Mouse (Mus musculus) liver, postnatal 0 days (tissue): Measurements from ENCODE around the gene Mcm3. TPM values are rescaled to one million over a fixed set of nuclear protein-coding genes. Genes with fewer than 3 reads are reported as not detected.

Source experiments
- ATAC-seq: fragments of 200-750 bp; cut with Nextera tagmentation; 2 replicates; pipeline ENCODE4 v1.8.0; 2017; ENCODE audit warnings: mild to moderate bottlenecking, moderate library complexity
- DNase-seq: peaks from one replicate; pipeline ENCODE4 v3.0.0-alpha.2; 2016
- H3K27ac ChIP-seq: fragments of 300-500 bp; sonication (generic); 2 replicates; pipeline ENCODE4 v1.5.1; 2014; ENCODE audit warnings: antibody characterized with exemption, moderate library complexity, mild to moderate bottlenecking, low read depth
- H3K27me3 ChIP-seq: fragments of 300-500 bp; sonication (generic); 2 replicates; pipeline ENCODE4 v1.6.1; 2014; ENCODE audit warnings: low read length, control low read depth, mixed read lengths; ENCODE audit not compliant: insufficient read depth
- H3K36me3 ChIP-seq: fragments of 300-500 bp; sonication (generic); replicated peaks from 2 replicates; pipeline ENCODE4 v1.6.1; 2014; ENCODE audit warnings: mild to moderate bottlenecking, control low read depth, low read length, moderate library complexity, mixed read lengths; ENCODE audit not compliant: insufficient read depth
- H3K4me1 ChIP-seq: fragments of 300-500 bp; sonication (generic); 2 replicates; pipeline ENCODE4 v1.6.1; 2014; ENCODE audit warnings: antibody characterized with exemption, mild to moderate bottlenecking, control low read depth; ENCODE audit not compliant: insufficient read depth
- H3K4me2 ChIP-seq: fragments of 300-500 bp; sonication (generic); 2 replicates; pipeline ENCODE4 v1.6.1; 2014; ENCODE audit warnings: low read depth, mild to moderate bottlenecking, low read length, moderate library complexity, mixed read lengths
- H3K4me3 ChIP-seq: fragments of 300-500 bp; sonication (generic); 2 replicates; pipeline ENCODE4 v1.5.1; 2014; ENCODE audit warnings: low read depth, low read length
- H3K9ac ChIP-seq: fragments of 300-500 bp; sonication (generic); replicated peaks from 2 replicates; pipeline ENCODE4 v1.6.1; 2014; ENCODE audit warnings: mild to moderate bottlenecking, moderate library complexity
- H3K9me3 ChIP-seq: fragments of 300-500 bp; sonication (generic); 2 replicates; pipeline ENCODE4 v1.6.1; 2016; ENCODE audit warnings: mild to moderate bottlenecking, control low read depth, low read length, mixed read lengths
- CTCF ChIP-seq: sonication (generic); IDR thresholded peaks from 2 replicates; pipeline ENCODE4 v1.5.1; 2016; ENCODE audit warnings: antibody characterized with exemption, low read depth
- EP300 ChIP-seq: IDR thresholded peaks from 2 replicates; pipeline ENCODE4 v1.6.1; 2016; ENCODE audit warnings: antibody characterized with exemption, low read depth, mild to moderate bottlenecking
- WGBS: fragments of 180-500 bp; shearing (Covaris S2); extraction: QIAGEN DNeasy Blood & Tissue Kit; methylation state at CpG from one replicate; pipeline ENCODE4 v1.1.7; 2014; ENCODE audit not compliant: insufficient replicate concordance; 5-methylcytosine and 5-hydroxymethylcytosine counted together
- polyA plus RNA-seq: library from polyadenylated mRNA; unstranded; fragments of >200 nt; fragmentation: Nextera tagmentation; extraction: Ambion mirVana; gene quantifications from 2 replicates; pipeline ENCODE4 v1.2.1, GENCODE M21; 2015

Gene Mcm3
- polyA plus RNA-seq, 1 experiment from 2014 or later = 55.3 TPM

GRCm38 (mm10) chr1:20828061-20828460, 7.9 kb upstream of the Mcm3 start:
- Histone ChIP-seq H3K4me2 (no peak overlapping the region), H3K9me3 (no peaks in the 10 kb centered on the region), H3K4me3 (no peak overlapping the region), H3K27ac (no peak overlapping the region), H3K27me3 (no peaks in the 10 kb centered on the region), H3K9ac (no peak overlapping the region), H3K36me3 (no peaks in the 10 kb centered on the region), H3K4me1 (no peaks in the 10 kb centered on the region)
- ATAC-seq (no peak), DNase-seq (no peak)
- no peak for TF ChIP-seq EP300
- TF ChIP-seq CTCF = no peak
- 75% methylated on average over 2 of the region's 2 CpGs for WGBS

GRCm38 (mm10) chr1:20825036-20825435, 4.9 kb upstream of the Mcm3 start:
- H3K27me3 ChIP-seq = no peaks in the 10 kb centered on the region
- TF ChIP-seq EP300 (no peak), CTCF (no peak)
- no peak for DNase-seq
- H3K36me3 ChIP-seq = no peaks in the 10 kb centered on the region
- H3K4me2 ChIP-seq = no peak overlapping the region
- no peaks in the 10 kb centered on the region for H3K9me3 ChIP-seq
- no peak overlapping the region for H3K9ac ChIP-seq
- H3K27ac ChIP-seq = no peak overlapping the region
- no peaks in the 10 kb centered on the region for H3K4me1 ChIP-seq
- H3K4me3 ChIP-seq = no peak overlapping the region
- no peak for ATAC-seq

DNA sequence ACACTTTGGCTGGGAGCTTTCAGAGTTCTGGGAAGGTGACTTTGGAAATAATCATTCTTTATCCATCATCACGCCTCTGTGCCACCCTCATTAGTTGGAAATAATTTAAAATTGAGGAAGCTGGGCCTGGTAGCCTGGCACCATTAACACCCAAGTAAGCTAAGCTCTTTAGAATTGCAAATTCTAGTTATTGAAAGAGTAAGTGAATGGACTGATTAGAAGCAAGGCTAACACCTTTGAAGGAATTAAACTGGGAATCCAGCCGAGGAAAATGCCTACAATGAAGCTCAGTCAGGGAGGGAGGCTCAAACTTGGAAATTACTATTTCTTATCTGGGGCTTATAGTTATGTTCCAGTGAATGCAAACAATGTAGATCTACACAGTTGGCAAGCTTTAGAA, 3.8 kb upstream of the Mcm3 start:
- Histone ChIP-seq H3K9me3 (no peaks in the 10 kb centered on the region), H3K27me3 (no peaks in the 10 kb centered on the region), H3K4me3 (no peak overlapping the region), H3K4me2 (no peak overlapping the region), H3K27ac (no peak overlapping the region), H3K4me1 (no peaks in the 10 kb centered on the region), H3K9ac (no peak overlapping the region), H3K36me3 (no peaks in the 10 kb centered on the region)
- DNase-seq (no peak), ATAC-seq (no peak)
- TF ChIP-seq EP300 (no peak), CTCF (no peak)
- 71% methylated on average over 2 of the region's 2 CpGs for WGBS

DNA sequence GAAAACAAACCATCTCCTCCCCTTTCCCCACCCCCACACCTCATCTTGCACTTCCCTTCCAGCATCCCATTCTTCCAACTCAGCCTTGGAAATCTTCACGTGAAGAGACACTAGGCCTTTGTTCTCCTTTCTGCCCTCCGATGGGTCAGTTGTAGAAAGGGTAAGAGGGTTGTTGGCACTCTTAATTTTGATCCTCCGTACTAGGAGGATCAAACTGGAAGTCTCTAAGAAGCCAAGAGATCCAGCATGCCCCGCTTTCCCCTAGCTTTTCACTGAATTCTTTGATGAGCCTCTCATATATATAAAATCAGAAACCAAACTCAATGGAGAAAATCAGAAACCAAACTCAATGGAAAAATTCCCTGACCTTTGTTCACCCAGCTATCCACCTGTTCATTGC, 3.4 kb upstream of the Mcm3 start:
- 62% methylated on average over 4 of the region's 4 CpGs for WGBS
- ATAC-seq (no peak), DNase-seq (no peak)
- Histone ChIP-seq H3K4me3 (no peak overlapping the region), H3K9ac (no peak overlapping the region), H3K4me2 (no peak overlapping the region), H3K9me3 (no peaks in the 10 kb centered on the region), H3K36me3 (no peaks in the 10 kb centered on the region), H3K27me3 (no peaks in the 10 kb centered on the region), H3K27ac (no peak overlapping the region), H3K4me1 (no peaks in the 10 kb centered on the region; the same call in 1 of the 2 replicates)
- TF ChIP-seq EP300 (no peak), CTCF (no peak)

- H3K4me3 ChIP-seq = no peak overlapping the region
- no peak overlapping the region for H3K4me2 ChIP-seq
- TF ChIP-seq CTCF (no peak), EP300 (no peak)
- H3K36me3 ChIP-seq = peaks cover 18% of the 10 kb centered on the region
- no peaks in the 10 kb centered on the region for H3K27me3 ChIP-seq
- no peak overlapping the region for H3K9ac ChIP-seq
- H3K9me3 ChIP-seq = no peaks in the 10 kb centered on the region
- 69% methylated on average over 4 of the region's 4 CpGs for WGBS
- H3K4me1 ChIP-seq = peaks cover 3% of the 10 kb centered on the region; the same call in 1 of the 2 replicates
- DNase-seq (no peak), ATAC-seq (no peak)
- no peak overlapping the region for H3K27ac ChIP-seq
These were observed 847 bp upstream of the Mcm3 start for GRCm38 (mm10) chr1:20820959-20821358.

GRCm38 (mm10) chr1:20817596-20817995, 2.5 kb downstream of the Mcm3 start:
- Histone ChIP-seq H3K9ac (no peak overlapping the region), H3K27ac (no peak overlapping the region), H3K27me3 (no peaks in the 10 kb centered on the region), H3K4me2 (peak overlapping the region; percentile 85; the same call in 1 of the 2 replicates), H3K4me1 (peaks cover 3% of the 10 kb centered on the region; the same call in 1 of the 2 replicates), H3K4me3 (no peak overlapping the region), H3K9me3 (no peaks in the 10 kb centered on the region), H3K36me3 (peaks cover 49% of the 10 kb centered on the region)
- ATAC-seq (no peak), DNase-seq (no peak)
- no peak for TF ChIP-seq EP300
- no peak for TF ChIP-seq CTCF
- 74% methylated on average over 12 of the region's 12 CpGs for WGBS

DNA sequence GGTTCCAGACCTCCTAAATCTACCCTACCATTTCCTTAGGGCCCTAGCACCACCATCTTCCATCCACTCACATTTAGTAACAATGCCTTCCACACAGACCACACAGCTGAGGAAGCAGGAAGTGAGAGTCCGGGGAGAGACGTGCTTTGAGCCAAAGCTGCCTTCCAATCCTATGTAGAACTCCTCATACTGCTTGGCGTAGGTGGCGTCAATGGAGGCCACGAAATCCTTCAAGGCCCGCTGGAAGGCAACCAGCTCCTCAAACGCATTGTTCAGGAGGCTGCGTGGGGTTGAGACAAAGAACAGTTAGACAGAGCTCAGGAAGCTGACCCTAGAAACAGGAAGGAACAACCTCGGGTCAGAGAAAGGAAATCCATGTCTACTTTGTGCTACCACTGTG, 2.9 kb downstream of the Mcm3 start:
- no peak overlapping the region for H3K4me3 ChIP-seq
- no peak for ATAC-seq
- WGBS = 64% methylated on average over 9 of the region's 9 CpGs
- H3K36me3 ChIP-seq = peaks cover 53% of the 10 kb centered on the region
- no peaks in the 10 kb centered on the region for H3K9me3 ChIP-seq
- H3K9ac ChIP-seq = no peak overlapping the region
- H3K27me3 ChIP-seq = no peaks in the 10 kb centered on the region
- no peak for DNase-seq
- peaks cover 3% of the 10 kb centered on the region; the same call in 1 of the 2 replicates for H3K4me1 ChIP-seq
- no peak overlapping the region for H3K27ac ChIP-seq
- TF ChIP-seq EP300 = no peak
- no peak for TF ChIP-seq CTCF
- no peak overlapping the region for H3K4me2 ChIP-seq
